Mouse (Mus musculus) CH12.LX (cell line): ENCODE data around the gene Rpl41. TPM values are rescaled to one million over a fixed set of nuclear protein-coding genes. Genes with fewer than 3 reads are reported as not detected.
"Not testable (repeated sequence)": the region's sequence is repeated elsewhere in the genome, so short reads cannot be mapped to it uniquely, and the experiment has no call there.

Experiments
- DNase-seq: peaks from one replicate; pipeline ENCODE4 v3.0.0-alpha.2; 2013; ENCODE audit errors: extremely low read depth
- H3K27ac ChIP-seq: 2 replicates; pipeline ENCODE4 v1.5.1; 2012; ENCODE audit warnings: low read depth, mild to moderate bottlenecking, control low read depth, moderate library complexity; ENCODE audit not compliant: insufficient read depth
- H3K27me3 ChIP-seq: replicated peaks from 2 replicates; pipeline ENCODE3; 2012; ENCODE audit warnings: inconsistent platforms
- H3K36me3 ChIP-seq, 2 experiments: replicated peaks in 1 of 2; 2 replicates each; pipeline versions ENCODE3 to v1.6.1; 2012; ENCODE audit warnings: inconsistent platforms in 1 of 2, low read length in 1 of 2, mild to moderate bottlenecking in 1 of 2, mixed read lengths in 1 of 2, moderate library complexity in 1 of 2; ENCODE audit not compliant: control insufficient read depth in 1 of 2, insufficient read depth in 1 of 2
- H3K4me1 ChIP-seq, 2 experiments: 2 replicates each; pipeline ENCODE4 v1.6.1; 2012; ENCODE audit warnings: inconsistent platforms in 1 of 2, moderate library complexity in 1 of 2; ENCODE audit not compliant: insufficient read depth in 2 of 2, control insufficient read depth in 1 of 2
- H3K4me2 ChIP-seq: 2 replicates; pipeline ENCODE4 v1.6.1; 2012; ENCODE audit warnings: low read depth, mild to moderate bottlenecking, control low read depth; ENCODE audit not compliant: poor library complexity, insufficient read depth, severe bottlenecking
- H3K4me3 ChIP-seq, 3 experiments: fragments of 150-350 bp in 1 of 3; sonication (generic) in 1 of 3; replicated peaks in 1 of 3; 2 replicates each; pipeline versions ENCODE3 to v1.5.1; 2011 to 2012; ENCODE audit warnings: low read depth in 2 of 3, low read length in 2 of 3, mild to moderate bottlenecking in 2 of 3, moderate library complexity in 2 of 3, control low read depth in 1 of 3, improper control_type of control experiment in 1 of 3, inconsistent platforms in 1 of 3, mixed read lengths in 1 of 3; ENCODE audit not compliant: poor library complexity in 1 of 3
- H3K79me2 ChIP-seq: replicated peaks from 2 replicates; pipeline ENCODE4 v1.6.1; 2012; ENCODE audit warnings: mild to moderate bottlenecking, moderate library complexity; ENCODE audit not compliant: control insufficient read depth, poor library complexity, insufficient read depth, severe bottlenecking; ENCODE audit errors: extremely low read depth
- H3K9ac ChIP-seq: 2 replicates; pipeline ENCODE4 v1.6.1; 2012; ENCODE audit warnings: low read depth, mild to moderate bottlenecking, control low read depth, moderate library complexity; ENCODE audit not compliant: insufficient read depth
- H3K9me3 ChIP-seq: replicated peaks from 2 replicates; pipeline ENCODE3; 2012; ENCODE audit warnings: low read length, inconsistent platforms, mixed read lengths
- BHLHE40 ChIP-seq: IDR thresholded peaks from 2 replicates; pipeline ENCODE4 v1.6.1; 2011; ENCODE audit warnings: mild to moderate bottlenecking, low read depth, low read length, improper control_type of control experiment
- CHD1 ChIP-seq: IDR thresholded peaks from 2 replicates; pipeline ENCODE4 v1.6.1; 2012; ENCODE audit warnings: low read depth, low read length, improper control_type of control experiment, inconsistent platforms
- CHD2 ChIP-seq: IDR thresholded peaks from 2 replicates; pipeline ENCODE4 v1.6.1; 2011; ENCODE audit warnings: low read length, improper control_type of control experiment
- CTCF ChIP-seq, 2 experiments: IDR thresholded peaks in 1 of 2; conservative IDR thresholded peaks in 1 of 2; 2 replicates each; pipeline ENCODE4 v1.5.1; 2011 to 2012; ENCODE audit warnings: low read depth in 2 of 2, low read length in 2 of 2, improper control_type of control experiment in 1 of 2, inconsistent platforms in 1 of 2, mild to moderate bottlenecking in 1 of 2, moderate library complexity in 1 of 2
- ELF1 ChIP-seq: IDR thresholded peaks from 2 replicates; pipeline ENCODE4 v1.6.1; 2014; ENCODE audit warnings: low read depth, mild to moderate bottlenecking, inconsistent platforms, low read length, improper control_type of control experiment
- ETS1 ChIP-seq: conservative IDR thresholded peaks from 2 replicates; pipeline ENCODE4 v1.6.1; 2012; ENCODE audit warnings: low read depth, mild to moderate bottlenecking, inconsistent platforms, low read length, improper control_type of control experiment, moderate library complexity
- GABPA ChIP-seq: IDR thresholded peaks from 2 replicates; pipeline ENCODE4 v1.6.1; 2012; ENCODE audit warnings: low read depth, low read length, improper control_type of control experiment, inconsistent platforms; ENCODE audit not compliant: insufficient replicate concordance
- HCFC1 ChIP-seq: IDR thresholded peaks from 2 replicates; pipeline ENCODE4 v1.6.1; 2012; ENCODE audit warnings: low read depth, mild to moderate bottlenecking, inconsistent platforms, low read length, improper control_type of control experiment
- IRF4 ChIP-seq: IDR thresholded peaks from 2 replicates; pipeline ENCODE4 v1.6.1; 2014; ENCODE audit warnings: low read depth, mild to moderate bottlenecking, inconsistent platforms, low read length, improper control_type of control experiment
- JUN ChIP-seq: IDR thresholded peaks from 2 replicates; pipeline ENCODE4 v1.6.1; 2011; ENCODE audit warnings: low read depth, mild to moderate bottlenecking, low read length, improper control_type of control experiment, moderate library complexity; ENCODE audit not compliant: insufficient read depth
- JUND ChIP-seq: conservative IDR thresholded peaks from 2 replicates; pipeline ENCODE4 v1.6.1; 2011; ENCODE audit warnings: low read depth, low read length, improper control_type of control experiment
- MAFK ChIP-seq: IDR thresholded peaks from 2 replicates; pipeline ENCODE4 v1.6.1; 2011; ENCODE audit warnings: low read length, improper control_type of control experiment; ENCODE audit not compliant: insufficient replicate concordance
- MAX ChIP-seq: IDR thresholded peaks from 2 replicates; pipeline ENCODE4 v1.6.1; 2011; ENCODE audit warnings: low read length, improper control_type of control experiment
- MAZ ChIP-seq: IDR thresholded peaks from 2 replicates; pipeline ENCODE4 v1.6.1; 2012; ENCODE audit warnings: low read depth, mild to moderate bottlenecking, inconsistent platforms, low read length, improper control_type of control experiment, moderate library complexity
- MEF2A ChIP-seq: IDR thresholded peaks from 2 replicates; pipeline ENCODE4 v1.6.1; 2014; ENCODE audit warnings: low read depth, mild to moderate bottlenecking, inconsistent platforms, low read length, improper control_type of control experiment, borderline replicate concordance
- MXI1 ChIP-seq: IDR thresholded peaks from 2 replicates; pipeline ENCODE4 v1.6.1; 2011; ENCODE audit warnings: mild to moderate bottlenecking, low read depth, low read length, improper control_type of control experiment
- PAX5 ChIP-seq: IDR thresholded peaks from 2 replicates; pipeline ENCODE4 v1.6.1; 2012; ENCODE audit warnings: low read length, inconsistent platforms, mixed read lengths
- POLR2A ChIP-seq: IDR thresholded peaks from 2 replicates; pipeline ENCODE4 v1.6.1; 2011; ENCODE audit warnings: low read depth, mild to moderate bottlenecking, improper control_type of control experiment, low read length
- POLR2AphosphoS2 ChIP-seq: IDR thresholded peaks from 2 replicates; pipeline ENCODE4 v1.6.1; 2011; ENCODE audit warnings: low read depth, low read length, improper control_type of control experiment
- RCOR1 ChIP-seq: conservative IDR thresholded peaks from 2 replicates; pipeline ENCODE4 v1.6.1; 2012; ENCODE audit warnings: low read depth, mild to moderate bottlenecking, inconsistent platforms, low read length, improper control_type of control experiment
- SIN3A ChIP-seq: IDR thresholded peaks from 2 replicates; pipeline ENCODE4 v1.6.1; 2012; ENCODE audit warnings: low read length, improper control_type of control experiment, inconsistent platforms
- SMC3 ChIP-seq: IDR thresholded peaks from 2 replicates; pipeline ENCODE4 v1.6.1; 2011; ENCODE audit warnings: low read depth, low read length, improper control_type of control experiment
- TBP ChIP-seq: conservative IDR thresholded peaks from 2 replicates; pipeline ENCODE4 v1.6.1; 2011; ENCODE audit warnings: low read depth, low read length, improper control_type of control experiment
- UBTF ChIP-seq: IDR thresholded peaks from 2 replicates; pipeline ENCODE4 v1.6.1; 2012; ENCODE audit warnings: low read depth, mild to moderate bottlenecking, inconsistent platforms, low read length, improper control_type of control experiment, moderate library complexity
- USF1 ChIP-seq: IDR thresholded peaks from 2 replicates; pipeline ENCODE4 v1.6.1; 2014; ENCODE audit warnings: low read depth, mild to moderate bottlenecking, inconsistent platforms, low read length, improper control_type of control experiment
- USF2 ChIP-seq: conservative IDR thresholded peaks from 2 replicates; pipeline ENCODE4 v1.6.1; 2011; ENCODE audit warnings: low read depth, low read length, improper control_type of control experiment
- ZC3H11A ChIP-seq: IDR thresholded peaks from 2 replicates; pipeline ENCODE4 v1.6.1; 2012; ENCODE audit warnings: low read depth, mild to moderate bottlenecking, inconsistent platforms, low read length, improper control_type of control experiment
- ZKSCAN1 ChIP-seq: IDR thresholded peaks from 2 replicates; pipeline ENCODE4 v1.6.1; 2012; ENCODE audit warnings: low read depth, inconsistent platforms, low read length, improper control_type of control experiment, borderline replicate concordance
- ZMIZ1 ChIP-seq: IDR thresholded peaks from 2 replicates; pipeline ENCODE4 v1.6.1; 2012; ENCODE audit warnings: low read depth, mild to moderate bottlenecking, inconsistent platforms, low read length, improper control_type of control experiment
- ZNF384 ChIP-seq: IDR thresholded peaks from 2 replicates; pipeline ENCODE4 v1.6.1; 2012; ENCODE audit warnings: low read depth, low read length, improper control_type of control experiment, inconsistent platforms
- dilution Hi-C: fragments of 300-500 bp; cut with MboI; formaldehyde crosslinking; loops from 2 replicates; pipeline ENCODE4 v1.14.3; 2020; ENCODE audit warnings: low sequenced_read_pairs; ENCODE audit not compliant: extremely low pct_unique_long_range_greater_than_20kb, extremely low pct_ligation_motif_present
- in situ Hi-C: fragments of 300-500 bp; cut with MboI; formaldehyde crosslinking; loops from 3 replicates; pipeline ENCODE4 v1.14.3; 2019; ENCODE audit warnings: low sequenced_read_pairs, low pct_ligation_motif_present, low pct_unique_long_range_greater_than_20kb, mixed read lengths
- polyA plus RNA-seq: library from polyadenylated mRNA; unstranded; fragments of >175 nt; gene quantifications from 2 replicates; pipeline ENCODE4 v1.2.1, GENCODE M21; 2012; ENCODE audit warnings: low read depth; ENCODE audit not compliant: insufficient read length
- total RNA-seq, 2 experiments: library from RNA; depleted of rRNA; stranded (reverse); fragments of 300-350 nt in 1 of 2; fragments of >200 nt in 1 of 2; gene quantifications; 2 replicates each; pipeline ENCODE4 v1.2.3; 2012 to 2014

Gene Rpl41
- total and polyA plus RNA-seq, 3 experiments = 2,709 to 8,549 (median 8,065) TPM

- DNase-seq, dilution Hi-C loops: not testable (repeated sequence)
Measured at GRCm38 (mm10) chr10:128548051-128548791, 884 bp downstream of the Rpl41 start.

GRCm38 (mm10) chr10:128547361-128548032 is 1.6 kb downstream of the Rpl41 start, which contains the start of gene Zc3h10:
Zc3h10 (minus strand) TSS chr10:128547774.
- dilution Hi-C loops = no loop called here
- Histone ChIP-seq H3K9me3 (no peaks in the 10 kb centered on the region), H3K4me1 (peaks cover 13 to 39% of the 10 kb centered on the region in 2 experiments), H3K27ac (peak within 1 kb of the TSS; percentile 85), H3K36me3 (peaks cover 32 to 38% of the 10 kb centered on the region in 2 experiments), H3K27me3 (no peaks in the 10 kb centered on the region), H3K79me2 (peaks cover 18% of the 10 kb centered on the region), H3K4me2 (peak within 1 kb of the TSS; percentile 93), H3K4me3 (peak within 1 kb of the TSS; percentile 77 to 90 (median 79)), H3K9ac (peak within 1 kb of the TSS; percentile 99)
- in situ Hi-C loops = no loop called here
- DNase-seq = peak; percentile 99
- peak; percentile 93 for TF ChIP-seq MXI1
- peak; percentile 9; the same call in 1 of the 2 replicates for TF ChIP-seq SMC3
- TF ChIP-seq IRF4 = peak; percentile 82
- TF ChIP-seq JUND = no peak
- TF ChIP-seq MEF2A = peak; percentile 55; the same call in 1 of the 2 replicates
- peak; percentile 44 for TF ChIP-seq USF1
- TF ChIP-seq POLR2AphosphoS2 = peak; percentile 100
- no peak for TF ChIP-seq PAX5
- peak; percentile 95 for TF ChIP-seq POLR2A
- TF ChIP-seq ETS1 = no peak; the same call in none of the 2 replicates
- TF ChIP-seq ZMIZ1 = peak; percentile 95
- no peak for TF ChIP-seq RCOR1
- peak; percentile 45; the same call in 1 of the 2 replicates for TF ChIP-seq UBTF
- TF ChIP-seq SIN3A = peak; percentile 97
- TF ChIP-seq ZKSCAN1 = no peak
- TF ChIP-seq HCFC1 = peak; percentile 95
- TF ChIP-seq ZNF384 = no peak; the same call in 1 of the 2 replicates
- TF ChIP-seq JUN = no peak
- TF ChIP-seq TBP = peak; percentile 72; the same call in 1 of the 2 replicates
- peak in 1 of 2 experiments; percentile 45; a peak in 2 of 4 replicates for TF ChIP-seq CTCF (conservative IDR thresholded peaks at IDR 0.05 in 1 of 2, IDR thresholded peaks at IDR 0.05 in 1 of 2; ENCODE audit: low read depth in 2 of 2, low read length in 2 of 2)
- no peak for TF ChIP-seq MAX
- no peak; the same call in none of the 2 replicates for TF ChIP-seq GABPA
- no peak for TF ChIP-seq ZC3H11A
- peak; percentile 3; the same call in 1 of the 2 replicates for TF ChIP-seq BHLHE40
- TF ChIP-seq USF2 = no peak; the same call in 1 of the 2 replicates
- peak; percentile 83 for TF ChIP-seq CHD2
- TF ChIP-seq MAFK = no peak
- TF ChIP-seq ELF1 = peak; percentile 99
- peak; percentile 72; the same call in 1 of the 2 replicates for TF ChIP-seq MAZ

More at GRCm38 (mm10) chr10:128548051-128548791, 884 bp downstream of the Rpl41 start:
- Histone ChIP-seq H3K4me2 (peak overlapping the region; percentile 45), H3K9ac (peak overlapping the region; percentile 99), H3K36me3 (peaks cover 27 to 31% of the 10 kb centered on the region in 2 experiments), H3K27ac (peak overlapping the region; percentile 69), H3K4me1 (peaks cover 13 to 34% of the 10 kb centered on the region in 2 experiments), H3K79me2 (peaks cover 18% of the 10 kb centered on the region), H3K4me3 (peak overlapping the region; percentile 72 to 79 (median 77))
- H3K9me3 ChIP-seq, in situ Hi-C loops, H3K27me3 ChIP-seq: not testable (repeated sequence)
- peak; percentile 81; the same call in 1 of the 2 replicates for TF ChIP-seq CHD1
